Mouse (Mus musculus) bone marrow, adult 2 months (tissue): Measurements from ENCODE around the gene Atp10b. TPM values are rescaled to one million over a fixed set of nuclear protein-coding genes. Genes with fewer than 3 reads are reported as not detected.

Experiments used
- H3K27ac ChIP-seq: fragments of 200-500 bp; 2 replicates; pipeline ENCODE4 v1.5.1; 2012; ENCODE audit warnings: low read depth, mild to moderate bottlenecking, control low read depth, inconsistent platforms, low read length; ENCODE audit not compliant: control insufficient read depth, poor library complexity, insufficient read depth
- H3K4me1 ChIP-seq: fragments of 200-500 bp; 2 replicates; pipeline ENCODE4 v1.6.1; 2011; ENCODE audit warnings: low read length; ENCODE audit not compliant: control insufficient read depth, insufficient read depth
- H3K4me3 ChIP-seq: fragments of 200-500 bp; replicated peaks from 2 replicates; pipeline ENCODE3; 2011; ENCODE audit warnings: mild to moderate bottlenecking, low read depth, low read length, control low read depth; ENCODE audit not compliant: control insufficient read depth
- CTCF ChIP-seq: fragments of 200-500 bp; IDR thresholded peaks from 2 replicates; pipeline ENCODE4 v1.5.1; 2011; ENCODE audit warnings: low read length, control low read depth; ENCODE audit not compliant: control insufficient read depth, insufficient read depth
- POLR2A ChIP-seq: fragments of 200-500 bp; IDR thresholded peaks from 2 replicates; pipeline ENCODE4 v1.6.1; 2011; ENCODE audit warnings: low read depth, mild to moderate bottlenecking, control low read depth, low read length, borderline replicate concordance; ENCODE audit not compliant: control insufficient read depth
- WGBS: fragments of 180-500 bp; shearing (Covaris S2); methylation state at CpG from one replicate; pipeline ENCODE4 v1.1.7; 2018; 5-methylcytosine and 5-hydroxymethylcytosine counted together
- polyA plus RNA-seq: library from polyadenylated mRNA; stranded (reverse); fragments of >200 nt; gene quantifications from 2 replicates; pipeline ENCODE4 v1.2.4, GENCODE M21; 2011; ENCODE audit warnings: low replicate concordance; ENCODE audit not compliant: missing spikeins, insufficient read depth, insufficient read length

The Atp10b gene
- polyA plus RNA-seq, 1 experiment = not detected

GRCm38 (mm10) chr11:43148341-43148740, 1.3 kb upstream of the Atp10b start:
- WGBS = 66% methylated on average over 1 of the region's 1 CpGs
- Histone ChIP-seq H3K4me1 (no peaks in the 10 kb centered on the region), H3K27ac (no peak overlapping the region), H3K4me3 (no peak overlapping the region)
- TF ChIP-seq CTCF = no peak
- no peak for TF ChIP-seq POLR2A

- Histone ChIP-seq H3K27ac (no peak overlapping the region), H3K4me1 (no peaks in the 10 kb centered on the region), H3K4me3 (no peak overlapping the region)
- no peak for TF ChIP-seq POLR2A
- no peak for TF ChIP-seq CTCF
- WGBS = 69% methylated on average over 1 of the region's 1 CpGs
Measured at GRCm38 (mm10) chr11:43155004-43155403, 5.3 kb downstream of the Atp10b start.

- no peaks in the 10 kb centered on the region for H3K4me1 ChIP-seq
- 62% methylated on average over 2 of the region's 2 CpGs for WGBS
- H3K4me3 ChIP-seq = no peak overlapping the region
- H3K27ac ChIP-seq = no peak overlapping the region
- no peak for TF ChIP-seq CTCF
- no peak for TF ChIP-seq POLR2A
Measured at GRCm38 (mm10) chr11:43155417-43155816, 5.7 kb downstream of the Atp10b start.

- H3K27ac ChIP-seq = no peak overlapping the region
- no peak overlapping the region for H3K4me3 ChIP-seq
- no peak for TF ChIP-seq CTCF
- WGBS = 81% methylated on average over 1 of the region's 1 CpGs
- H3K4me1 ChIP-seq = no peaks in the 10 kb centered on the region
Measured at GRCm38 (mm10) chr11:43158814-43159213, 9.1 kb downstream of the Atp10b start.

GRCm38 (mm10) chr11:43160188-43160942, 10.7 kb downstream of the Atp10b start:
- Histone ChIP-seq H3K4me1 (no peaks in the 10 kb centered on the region), H3K4me3 (no peak overlapping the region), H3K27ac (no peak overlapping the region)
- TF ChIP-seq POLR2A (no peak), CTCF (no peak)
- WGBS = 78% methylated on average over 9 of the region's 9 CpGs

- no peak overlapping the region for H3K27ac ChIP-seq
- no peaks in the 10 kb centered on the region for H3K4me1 ChIP-seq
- TF ChIP-seq POLR2A = no peak
- no peak for TF ChIP-seq CTCF
- no peak overlapping the region for H3K4me3 ChIP-seq
- WGBS = 67% methylated on average over 2 of the region's 2 CpGs
Measured at GRCm38 (mm10) chr11:43170601-43171000, 20.9 kb downstream of the Atp10b start.

- H3K4me3 ChIP-seq = no peak overlapping the region
- WGBS = 7% methylated on average over 6 of the region's 6 CpGs
Measured at GRCm38 (mm10) chr11:43174359-43175116, 24.9 kb downstream of the Atp10b start.

GRCm38 (mm10) chr11:43182401-43182800, 32.7 kb downstream of the Atp10b start:
- no peak for TF ChIP-seq CTCF
- no peak for TF ChIP-seq POLR2A
- WGBS = 70% methylated on average over 2 of the region's 2 CpGs
- Histone ChIP-seq H3K4me1 (no peaks in the 10 kb centered on the region), H3K27ac (no peak overlapping the region), H3K4me3 (no peak overlapping the region)

More at GRCm38 (mm10) chr11:43174359-43175116, 24.9 kb downstream of the Atp10b start:
- Histone ChIP-seq H3K4me1 (no peaks in the 10 kb centered on the region), H3K27ac (no peak overlapping the region)
- no peak for TF ChIP-seq CTCF
- TF ChIP-seq POLR2A = no peak
